ENCODE assay signal across 8 mouse cellular contexts in genomic region chr11:59450230-59450771, GRCm38 (mm10). TPM values are rescaled to one million over a fixed set of nuclear protein-coding genes. Genes with fewer than 3 reads are reported as not detected.
A peak's percentile ranks its signal among the peaks of the same experiment; 100 is the strongest.
DNase-seq lines count a peak whose midpoint lies in the region; ATAC-seq and TF ChIP-seq lines count a peak whose summit lies in the region.

No protein-coding gene starts in this region.

- DNase-seq in embryo, embryonic 11 days: peak; percentile 56
- no peak for DNase-seq in embryo, embryonic 9.5 days (ENCODE audit: extremely low spot score)
- DNase-seq in spleen, adult 2 months (ENCODE audit: low read depth in 1 of 2, low spot score in 2 of 2): peak; percentile 29 to 47
- no peak for DNase-seq in spleen, adult 12 weeks (ENCODE audit: low spot score)
- DNase-seq in liver, embryonic 13.5 days: no peak
- no peak for DNase-seq in urinary bladder, postnatal 36 days (ENCODE audit: low spot score in 2 of 2)

- peaks cover 13% of the 10 kb centered on the region for H3K36me3 ChIP-seq in spleen, adult 2 months (ENCODE audit: control insufficient read depth, insufficient read depth, low read length)
- H3K36me3 ChIP-seq in forebrain, embryonic 16.5 days (ENCODE audit: control insufficient read depth, insufficient read depth): 0 out of 2 replicates have a peak, but pooled peaks cover 9% of the 10 kb centered on the region
- peaks cover 37% of the 10 kb centered on the region for H3K36me3 ChIP-seq in liver, embryonic 13.5 days
- H3K36me3 ChIP-seq in neural tube, embryonic 15.5 days: peaks cover 23% of the 10 kb centered on the region

- WGBS in spleen, adult 2 months: 2% methylated on average over 38 of the region's 38 CpGs
- under 1% methylated on average over 38 of the region's 38 CpGs for WGBS in forebrain, embryonic 16.5 days
- under 1% methylated on average over 38 of the region's 38 CpGs for WGBS in liver, embryonic 13.5 days (ENCODE audit: insufficient replicate concordance)
- WGBS in neural tube, embryonic 15.5 days: under 1% methylated on average over 38 of the region's 38 CpGs

- ATAC-seq in forebrain, embryonic 16.5 days: peak; percentile 61
- ATAC-seq in liver, embryonic 13.5 days (ENCODE audit: low read depth): peak; percentile 75
- ATAC-seq in neural tube, embryonic 15.5 days (ENCODE audit: low FRiP score): peak; percentile 65

- TF ChIP-seq POLR2A in spleen, adult 2 months (IDR thresholded peaks at IDR 0.05; ENCODE audit: low read depth, low read length): no peak

- 0 out of 2 replicates have a peak, but pooled peaks have one; percentile 2 for TF ChIP-seq CTCF in spleen, adult 2 months (IDR thresholded peaks at IDR 0.05; ENCODE audit: extremely low read depth, insufficient read depth, insufficient read length, insufficient replicate concordance)

- H3K4me3 ChIP-seq in spleen, adult 2 months (ENCODE audit: extremely low read depth, insufficient read depth, insufficient read length): peak overlapping the region; percentile 84
- peak overlapping the region; percentile 90 for H3K4me3 ChIP-seq in forebrain, embryonic 16.5 days (replicated peaks; ENCODE audit: low read length)
- H3K4me3 ChIP-seq in liver, embryonic 13.5 days (replicated peaks): peak overlapping the region; percentile 86
- peak overlapping the region; percentile 87 for H3K4me3 ChIP-seq in neural tube, embryonic 15.5 days (replicated peaks)

- peak overlapping the region; percentile 99 for H3K4me2 ChIP-seq in forebrain, embryonic 16.5 days (ENCODE audit: low read length)
- peak overlapping the region; percentile 82 for H3K4me2 ChIP-seq in liver, embryonic 13.5 days
- peak overlapping the region; percentile 78 for H3K4me2 ChIP-seq in neural tube, embryonic 15.5 days

- H3K27ac ChIP-seq in spleen, adult 2 months (ENCODE audit: insufficient read depth, low read length): peak overlapping the region; percentile 68
- H3K27ac ChIP-seq in forebrain, embryonic 16.5 days (ENCODE audit: low read length): peak overlapping the region; percentile 61; the same call in 1 of the 2 replicates
- peak overlapping the region; percentile 73 for H3K27ac ChIP-seq in liver, embryonic 13.5 days
- H3K27ac ChIP-seq in neural tube, embryonic 15.5 days (replicated peaks): peak overlapping the region; percentile 90

- H3K4me1 ChIP-seq in spleen, adult 2 months (ENCODE audit: control insufficient read depth, insufficient read depth, insufficient read length): peaks cover 5% of the 10 kb centered on the region; the same call in 1 of the 2 replicates
- peaks cover 24% of the 10 kb centered on the region for H3K4me1 ChIP-seq in forebrain, embryonic 16.5 days (replicated peaks; ENCODE audit: control insufficient read depth, insufficient read depth, low read length)
- peaks cover 30% of the 10 kb centered on the region for H3K4me1 ChIP-seq in liver, embryonic 13.5 days (replicated peaks)
- H3K4me1 ChIP-seq in neural tube, embryonic 15.5 days: peaks cover 34% of the 10 kb centered on the region

- peak overlapping the region; percentile 80 for H3K9ac ChIP-seq in forebrain, embryonic 16.5 days (replicated peaks; ENCODE audit: low read depth, low read length)
- peak overlapping the region; percentile 90 for H3K9ac ChIP-seq in liver, embryonic 13.5 days
- H3K9ac ChIP-seq in neural tube, embryonic 15.5 days (replicated peaks): peak overlapping the region; percentile 79

- no peaks in the 10 kb centered on the region for H3K27me3 ChIP-seq in spleen, adult 2 months (ENCODE audit: control insufficient read depth, insufficient read depth, low read length)
- no peaks in the 10 kb centered on the region for H3K27me3 ChIP-seq in forebrain, embryonic 16.5 days (replicated peaks; ENCODE audit: control insufficient read depth, insufficient read depth, low read length)
- no peaks in the 10 kb centered on the region for H3K27me3 ChIP-seq in liver, embryonic 13.5 days
- no peaks in the 10 kb centered on the region for H3K27me3 ChIP-seq in neural tube, embryonic 15.5 days (replicated peaks)

- H3K9me3 ChIP-seq in forebrain, embryonic 16.5 days (ENCODE audit: control insufficient read depth, low read length): no peaks in the 10 kb centered on the region
- H3K9me3 ChIP-seq in liver, embryonic 13.5 days (replicated peaks): no peaks in the 10 kb centered on the region
- no peaks in the 10 kb centered on the region for H3K9me3 ChIP-seq in neural tube, embryonic 15.5 days (replicated peaks)

RNA-seq across cellular contexts. Expression of gene Jmjd4, which starts 0.5 kb away (rescaled TPM):
- 4.6 and 4.7 TPM in 2 replicates for polyA plus RNA-seq in spleen, adult 2 months (2012; rRNA removed)
- polyA plus RNA-seq in forebrain, embryonic 16.5 days (2015; fragmentation: Nextera tagmentation; extraction: Ambion mirVana): 11.8 and 14.1 TPM in 2 replicates
- polyA plus RNA-seq in liver, embryonic 13.5 days (2015; fragmentation: Nextera tagmentation; extraction: Ambion mirVana): 5.2 and 5.3 TPM in 2 replicates
- 20.2 and 20.5 TPM in 2 replicates for polyA plus RNA-seq in neural tube, embryonic 15.5 days (2015; fragmentation: Nextera tagmentation; extraction: Ambion mirVana)

RNA-seq across cellular contexts. Expression of gene Snap47, which starts 0.7 kb away (rescaled TPM):
- polyA plus RNA-seq in spleen, adult 2 months (2012; rRNA removed): 10.8 and 12.2 TPM in 2 replicates
- polyA plus RNA-seq in forebrain, embryonic 16.5 days (2015; fragmentation: Nextera tagmentation; extraction: Ambion mirVana): 418 and 445 TPM in 2 replicates
- polyA plus RNA-seq in liver, embryonic 13.5 days (2015; fragmentation: Nextera tagmentation; extraction: Ambion mirVana): 26.8 and 31.0 TPM in 2 replicates
- 541 and 630 TPM in 2 replicates for polyA plus RNA-seq in neural tube, embryonic 15.5 days (2015; fragmentation: Nextera tagmentation; extraction: Ambion mirVana)

RNA-seq across cellular contexts. Expression of gene Zfp867, which starts 22.0 kb away (rescaled TPM):
- 0.09 and 0.25 TPM in 2 replicates for polyA plus RNA-seq in spleen, adult 2 months (2012; rRNA removed)
- 15.3 and 17.6 TPM in 2 replicates for polyA plus RNA-seq in forebrain, embryonic 16.5 days (2015; fragmentation: Nextera tagmentation; extraction: Ambion mirVana)
- 1.1 and 1.8 TPM in 2 replicates for polyA plus RNA-seq in liver, embryonic 13.5 days (2015; fragmentation: Nextera tagmentation; extraction: Ambion mirVana)
- polyA plus RNA-seq in neural tube, embryonic 15.5 days (2015; fragmentation: Nextera tagmentation; extraction: Ambion mirVana): 8.9 and 10.7 TPM in 2 replicates

Comparison
In these comparisons a context has a peak if more than half of its experiments do, and no peak if none do; other contexts are left out.
1. DNase-seq: peak in embryo, embryonic 11 days (single experiment) and spleen, adult 2 months (2 of 2); none in embryo, embryonic 9.5 days (single experiment), spleen, adult 12 weeks (single experiment), liver, embryonic 13.5 days (single experiment) and urinary bladder, postnatal 36 days (0 of 2).
2. RNA of gene Snap47, which starts 0.7 kb away (polyA plus RNA-seq): 541 to 630 TPM in neural tube, embryonic 15.5 days and 418 to 445 TPM in forebrain, embryonic 16.5 days; 26.8 to 31.0 TPM in liver, embryonic 13.5 days and 10.8 to 12.2 TPM in spleen, adult 2 months; every median in the first group is over 10 times any median in the second.
3. Peak in every context shown above with its lines, with median percentiles within 50 percentile points of each other: H3K27ac ChIP-seq, H3K4me3 ChIP-seq, ATAC-seq, H3K4me2 ChIP-seq and H3K9ac ChIP-seq.